Mouse (Mus musculus) adrenal gland, postnatal 25 days (tissue): ENCODE data around the gene 4930556J24Rik. TPM values are rescaled to one million over a fixed set of nuclear protein-coding genes. Genes with fewer than 3 reads are reported as not detected.
"Not testable (repeated sequence)": the region's sequence is repeated elsewhere in the genome, so short reads cannot be mapped to it uniquely, and the experiment has no call there.

Experiments
- DNase-seq: peaks from one replicate; pipeline ENCODE4 v3.0.0; 2021; ENCODE audit warnings: mixed read lengths
- long read RNA-seq: library from polyadenylated mRNA; stranded (forward); transcript quantifications from one replicate; pipeline ENCODE4 v2.0.0, GENCODE M21; 2021
- total RNA-seq: library from RNA; stranded (reverse); gene quantifications from 2 replicates; pipeline ENCODE4 v1.2.3, GENCODE M21; 2021

The 4930556J24Rik gene
- not detected in 2 replicates for total RNA-seq
- long read RNA-seq, partial matches to known transcripts = 0 of 6 reads
- long read RNA-seq, other reads (novel, unspliced or antisense) = 6 of 6 reads

DNA sequence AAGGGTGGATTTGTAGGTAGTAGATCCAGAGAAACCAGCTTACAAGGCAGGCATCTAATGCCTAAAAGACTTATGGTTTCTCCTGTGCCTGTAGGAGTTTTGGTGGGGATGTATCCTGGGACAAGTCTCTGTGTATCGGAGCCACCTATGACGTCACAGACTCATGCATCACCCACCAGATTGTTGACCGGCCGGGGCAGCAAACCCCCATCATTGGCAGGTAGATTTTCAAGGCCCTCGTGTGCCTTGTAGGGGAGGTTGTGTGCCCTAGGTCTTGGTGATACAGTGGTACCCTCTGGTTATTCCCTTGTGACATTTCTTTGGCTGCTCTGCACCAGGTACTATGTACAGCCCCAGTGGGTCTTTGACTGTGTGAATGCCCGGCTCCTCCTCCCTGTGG is at the start of gene 4930556J24Rik:
TSS of gene 4930556J24Rik (minus strand) at position 101 of the 400 bp plus-strand sequence.
- no peak for DNase-seq

DNA sequence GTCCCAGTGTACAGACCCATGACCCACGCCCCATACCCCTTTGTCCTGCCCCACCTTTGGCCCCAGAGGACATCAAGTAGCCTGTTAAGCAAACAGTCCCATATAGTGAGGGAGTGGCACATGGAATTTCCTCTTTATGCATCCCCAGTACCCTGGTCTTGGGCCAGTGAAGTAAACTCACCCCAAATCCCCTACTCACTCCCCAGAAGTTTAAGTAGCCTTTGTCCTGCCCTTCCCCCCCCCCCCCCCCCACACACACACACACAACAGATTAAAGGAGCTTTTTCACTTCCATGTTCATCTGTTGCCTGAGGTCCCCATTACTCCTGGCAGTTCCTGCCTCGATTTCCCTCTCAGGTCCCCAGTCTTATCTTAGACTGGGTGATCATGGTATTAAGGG is 46.7 kb upstream of the 4930556J24Rik start:
- DNase-seq = no peak

GRCm38 (mm10) chr11:4022111-4022510 is 45.5 kb upstream of the 4930556J24Rik start:
- DNase-seq = not testable (repeated sequence)

DNA sequence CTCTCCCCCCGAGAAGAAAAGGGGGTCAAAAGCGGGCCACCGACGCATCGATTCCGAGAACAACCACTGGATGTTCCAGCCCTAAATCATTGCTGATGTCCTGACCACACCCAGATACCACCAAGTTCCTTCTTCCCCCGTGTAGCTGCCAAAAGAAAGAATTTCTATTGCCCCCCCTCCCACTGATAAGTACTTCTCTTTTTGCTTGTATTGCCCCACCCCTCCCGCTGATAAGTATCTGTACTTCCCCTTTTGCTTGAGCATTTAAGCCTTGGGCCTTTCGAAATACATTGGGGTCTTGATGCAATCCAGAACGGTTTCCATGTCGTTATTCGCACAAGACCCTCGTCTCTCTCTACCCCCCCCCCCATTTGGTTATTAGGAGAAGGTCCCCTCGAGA is 39.2 kb upstream of the 4930556J24Rik start:
- DNase-seq = not testable (repeated sequence)

DNA sequence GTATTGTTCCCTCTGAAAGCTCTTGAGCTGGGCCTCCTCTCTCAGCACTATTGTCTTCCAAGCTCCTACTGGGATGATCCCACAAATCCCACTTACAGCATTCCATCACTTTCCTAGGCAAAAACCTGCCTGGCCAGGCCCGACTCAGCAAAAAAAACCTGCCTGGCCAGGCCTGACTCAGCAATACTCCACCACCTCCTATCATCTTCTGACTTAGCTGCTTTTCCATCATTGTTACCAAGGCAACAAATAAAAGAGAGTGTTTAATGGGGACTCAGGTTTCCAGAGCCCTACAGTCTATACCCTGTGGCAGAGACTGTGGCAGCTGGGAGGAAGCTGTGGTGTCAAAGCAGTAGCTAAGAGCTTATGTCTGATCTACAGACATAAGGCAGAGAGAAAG is 36.0 kb upstream of the 4930556J24Rik start:
- DNase-seq = no peak

DNA sequence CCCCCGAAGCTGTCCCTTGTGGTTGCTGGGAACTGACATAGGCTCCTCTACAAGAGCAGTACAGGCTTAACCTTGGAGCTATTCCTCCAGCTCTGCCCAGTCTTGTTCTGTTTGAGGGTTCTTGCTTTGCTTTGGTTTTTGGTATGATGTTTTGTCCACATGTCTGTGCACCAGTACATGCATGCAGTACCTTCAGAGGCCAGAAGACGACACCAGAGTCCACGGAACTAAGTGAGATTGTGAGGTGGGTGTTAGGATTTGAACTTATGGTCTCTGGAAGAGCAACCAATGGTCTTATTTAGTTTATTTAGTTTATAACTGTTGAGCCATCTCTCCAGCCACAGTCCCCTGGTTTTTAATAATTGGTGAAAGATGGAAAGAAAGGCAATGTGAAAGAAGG is 29.9 kb upstream of the 4930556J24Rik start:
- DNase-seq = no peak

- no peak for DNase-seq
These were observed 28.7 kb upstream of the 4930556J24Rik start for GRCm38 (mm10) chr11:4005220-4005805.

- peak; percentile 69 for DNase-seq
These were observed 25.0 kb upstream of the 4930556J24Rik start for GRCm38 (mm10) chr11:4001603-4002002.

DNA sequence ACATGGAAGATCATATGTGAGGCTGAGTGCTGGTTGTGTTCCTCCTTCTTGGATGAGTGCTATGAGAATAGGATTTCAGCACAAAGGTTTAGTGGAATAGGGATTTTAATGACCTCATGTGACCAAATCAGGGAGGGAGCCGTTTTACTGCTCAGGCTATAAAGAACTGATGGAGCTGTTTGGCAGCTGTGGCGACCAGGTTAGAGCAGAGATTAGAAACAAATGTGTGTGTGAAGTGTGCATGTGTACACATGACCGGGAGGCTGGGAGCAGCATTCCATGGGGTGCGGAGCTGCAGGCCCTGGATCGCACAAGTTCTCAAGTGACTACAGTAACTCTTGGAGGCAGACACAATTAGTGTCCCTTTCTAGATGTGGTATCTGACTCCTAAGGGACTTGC is 23.0 kb upstream of the 4930556J24Rik start:
- no peak for DNase-seq

- no peak for DNase-seq
These were observed 21.6 kb upstream of the 4930556J24Rik start for GRCm38 (mm10) chr11:3997978-3998720.

DNA sequence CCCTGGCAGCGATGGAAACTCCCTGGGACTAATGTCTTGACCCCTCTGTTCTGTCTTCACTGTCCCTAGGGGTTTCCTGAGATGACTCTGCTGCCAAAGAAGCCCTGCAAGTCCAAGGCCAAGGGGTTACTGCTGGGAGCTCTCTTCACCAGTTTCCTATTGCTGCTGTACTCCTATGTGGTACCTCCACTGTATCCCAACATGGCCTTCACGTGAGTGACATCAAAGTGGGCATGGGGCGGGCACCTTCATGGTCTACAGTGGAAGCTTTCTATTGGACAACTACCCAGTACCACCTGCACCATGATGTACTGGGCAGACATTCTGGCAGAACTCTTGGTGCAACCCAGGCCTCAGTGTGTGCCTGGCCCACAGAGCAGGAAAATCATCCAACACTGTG is 20.3 kb upstream of the 4930556J24Rik start:
- DNase-seq = no peak

- no peak for DNase-seq
These were observed 18.9 kb upstream of the 4930556J24Rik start for GRCm38 (mm10) chr11:3995511-3995910.

DNA sequence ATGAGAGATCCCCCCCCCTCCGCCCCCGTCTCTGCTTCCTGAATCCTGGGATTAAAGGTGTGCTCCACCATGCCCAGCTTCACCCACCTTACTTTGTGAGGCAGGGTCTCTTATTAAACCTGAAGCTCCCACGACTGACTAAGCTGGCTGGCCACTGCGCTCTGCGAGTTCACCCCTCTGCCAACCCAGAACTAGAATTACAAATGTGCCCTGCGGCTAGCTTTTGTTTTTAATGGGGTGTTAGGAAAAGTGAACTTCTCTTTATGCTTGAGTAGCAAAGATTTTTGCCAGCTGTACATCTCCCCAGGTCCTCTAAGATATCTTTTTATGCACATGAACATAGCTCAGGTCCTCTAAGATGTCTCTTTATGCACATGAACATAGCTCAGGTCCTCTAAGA is 17.3 kb upstream of the 4930556J24Rik start:
- no peak for DNase-seq

- no peak for DNase-seq
These were observed 16.6 kb upstream of the 4930556J24Rik start for GRCm38 (mm10) chr11:3993132-3993531.

- DNase-seq = no peak
These were observed 13.2 kb upstream of the 4930556J24Rik start for GRCm38 (mm10) chr11:3989748-3990147.

- no peak for DNase-seq
These were observed 7.5 kb upstream of the 4930556J24Rik start for GRCm38 (mm10) chr11:3983863-3984745.

GRCm38 (mm10) chr11:3983291-3983862 is 6.8 kb upstream of the 4930556J24Rik start, which contains the start of gene Gal3st1:
Gene Gal3st1 (plus strand): TSS chr11:3983636.
- no peak for DNase-seq

DNA sequence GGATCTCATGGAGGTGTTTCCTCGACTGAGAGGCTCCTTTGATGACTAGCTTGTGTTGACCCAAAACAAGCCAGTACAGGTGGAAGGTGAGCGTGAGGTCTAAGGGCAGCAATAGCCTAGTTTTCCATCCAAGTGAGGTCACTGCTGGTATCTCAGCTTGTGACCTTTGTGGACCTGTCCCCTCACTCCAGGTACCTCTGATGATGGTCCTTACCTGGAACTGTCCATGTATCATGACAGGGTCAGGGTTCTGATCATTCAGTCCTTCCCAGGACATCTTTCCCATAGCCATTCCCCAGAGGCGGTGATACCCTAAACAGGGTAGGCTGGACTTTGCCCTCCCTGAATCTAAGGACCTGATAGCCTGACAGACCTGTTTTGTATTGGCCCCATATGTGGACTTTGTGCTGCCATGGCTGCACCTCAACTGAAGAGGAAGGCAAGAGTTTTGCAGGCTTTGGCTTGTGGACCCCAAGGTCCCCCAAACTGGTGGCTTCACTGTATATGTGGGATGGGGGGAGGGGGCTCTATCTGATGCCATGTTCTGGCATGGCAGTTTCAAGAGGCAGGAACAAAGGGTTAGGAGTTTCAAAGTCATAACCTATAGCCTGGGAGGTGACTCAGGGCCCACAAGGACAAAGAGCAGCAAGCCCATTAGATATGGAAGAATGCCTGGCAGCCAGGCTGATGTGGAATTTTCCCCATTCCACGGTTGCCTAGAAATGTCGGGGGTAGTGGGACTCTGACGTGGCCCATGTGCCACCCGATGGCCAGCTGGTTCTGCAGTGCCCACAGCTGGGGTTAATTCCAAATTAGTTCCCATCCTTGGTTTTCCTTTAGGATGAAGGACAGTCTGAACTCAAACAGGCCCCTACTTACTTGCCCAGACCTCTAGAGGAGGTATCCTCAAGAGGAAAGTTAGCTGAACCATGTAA is 6.0 kb upstream of the 4930556J24Rik start:
- DNase-seq = peak; percentile 8

GRCm38 (mm10) chr11:3981536-3981935 is 5.0 kb upstream of the 4930556J24Rik start:
- DNase-seq = no peak

- no peak for DNase-seq
These were observed 1.8 kb upstream of the 4930556J24Rik start for GRCm38 (mm10) chr11:3978421-3978820.

DNA sequence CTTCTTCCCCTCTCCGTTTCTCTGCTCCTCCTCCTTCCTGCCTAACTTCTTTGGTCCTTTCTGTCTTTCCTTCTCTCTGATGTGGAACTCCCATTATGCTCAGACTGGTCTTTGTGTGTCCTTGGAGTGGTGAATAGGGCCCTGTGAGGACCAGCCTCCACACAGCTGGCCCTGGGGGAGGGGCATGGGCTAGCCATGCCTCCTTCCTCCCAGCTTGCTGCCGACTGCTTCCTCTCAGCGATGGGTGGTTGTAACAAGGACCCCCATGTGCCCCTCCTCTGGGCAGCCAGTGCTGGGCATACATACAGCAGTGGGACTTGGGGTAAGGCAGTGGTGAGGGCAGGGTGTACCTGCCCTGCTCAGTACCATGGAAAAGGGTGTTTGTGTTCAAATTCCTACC is 2.3 kb downstream of the 4930556J24Rik start:
- no peak for DNase-seq
